Mouse (Mus musculus) left cerebral cortex, postnatal 14 days (tissue): Measurements from ENCODE around the gene Cbln1. TPM values are rescaled to one million over a fixed set of nuclear protein-coding genes. Genes with fewer than 3 reads are reported as not detected.

Experiments used
- DNase-seq, 2 experiments: peaks; one replicate each; pipeline ENCODE4 v3.0.0; 2021 to 2022; ENCODE audit warnings: low spot score in 2 of 2, mixed read lengths in 1 of 2
- intact Hi-C: fragments of 180-260 bp; cut with DNase I; formaldehyde crosslinking; loops from one replicate; pipeline ENCODE4 v1.15.1; 2025
- long read RNA-seq, 2 experiments: library from polyadenylated mRNA; stranded (forward); transcript quantifications; one replicate each; pipeline ENCODE4 v2.0.0; 2021
- total RNA-seq, 2 experiments: library from RNA; stranded (reverse); gene quantifications; 2 replicates each; pipeline ENCODE4 v1.2.3; 2021

Gene Cbln1
- 10 to 100 TPM; 16.5 to 22.8 TPM for total RNA-seq
- long read RNA-seq, experiment 1, transcript Cbln1-201 (3 exons, 2,800 nt), result major isoform, 7 of 10 reads
- long read RNA-seq, experiment 1, partial matches to known transcripts, result 0 of 10 reads
- long read RNA-seq, experiment 1, other reads (novel, unspliced or antisense), result 3 of 10 reads
- long read RNA-seq, experiment 2, partial matches to known transcripts, result 0 of 7 reads
- long read RNA-seq, experiment 2, other reads (novel, unspliced or antisense), result 3 of 7 reads

GRCm38 (mm10) chr8:87472271-87473236, at the start of gene Cbln1:
Gene Cbln1, minus strand, starts transcription at chr8:87472609.
- intact Hi-C loops, result loop anchor here (5.0 kb wide), 1 partner anchor 40 kb away; no protein-coding TSS in a partner anchor
- peak; percentile 81 to 88 for DNase-seq

- no peak for DNase-seq
- intact Hi-C loops, result no loop called here
Observed at GRCm38 (mm10) chr8:87517132-87517531, 44.7 kb upstream of the Cbln1 start.

- no peak for DNase-seq
- intact Hi-C loops, result loop anchor here (5.0 kb wide), 1 partner anchor 41 kb away; the partner anchor contains the start of gene Cbln1
Observed at GRCm38 (mm10) chr8:87513796-87514195, 41.4 kb upstream of the Cbln1 start.

GRCm38 (mm10) chr8:87513350-87513749, 40.9 kb upstream of the Cbln1 start:
- intact Hi-C loops, result loop anchor here (5.0 kb wide), 1 partner anchor 41 kb away; the partner anchor contains the start of gene Cbln1
- DNase-seq, result peak in 1 of 2 experiments; percentile 32

DNA sequence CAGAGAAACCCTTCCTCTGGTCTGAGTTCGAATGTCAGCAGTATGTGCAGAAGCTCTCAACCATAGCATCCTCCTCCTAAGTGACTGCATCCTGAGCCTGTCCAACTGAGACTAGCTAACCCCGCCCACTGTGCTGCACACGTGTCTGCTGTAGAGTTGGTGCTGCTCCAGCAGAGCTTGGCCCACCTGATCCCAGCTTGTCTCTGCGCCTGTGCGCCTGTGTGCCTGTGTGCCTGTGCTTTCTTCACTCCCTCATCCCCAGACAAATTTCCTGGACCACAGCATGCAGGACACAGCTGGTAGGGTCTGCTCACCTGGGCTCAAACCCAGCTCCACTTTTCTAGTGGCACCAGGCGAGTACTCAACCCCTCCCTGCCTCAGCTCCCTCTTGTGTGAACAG, 40.2 kb upstream of the Cbln1 start:
- intact Hi-C loops, result loop anchor here (5.0 kb wide), 1 partner anchor 40 kb away; the partner anchor contains the start of gene Cbln1
- peak; percentile 26 to 50 for DNase-seq

DNA sequence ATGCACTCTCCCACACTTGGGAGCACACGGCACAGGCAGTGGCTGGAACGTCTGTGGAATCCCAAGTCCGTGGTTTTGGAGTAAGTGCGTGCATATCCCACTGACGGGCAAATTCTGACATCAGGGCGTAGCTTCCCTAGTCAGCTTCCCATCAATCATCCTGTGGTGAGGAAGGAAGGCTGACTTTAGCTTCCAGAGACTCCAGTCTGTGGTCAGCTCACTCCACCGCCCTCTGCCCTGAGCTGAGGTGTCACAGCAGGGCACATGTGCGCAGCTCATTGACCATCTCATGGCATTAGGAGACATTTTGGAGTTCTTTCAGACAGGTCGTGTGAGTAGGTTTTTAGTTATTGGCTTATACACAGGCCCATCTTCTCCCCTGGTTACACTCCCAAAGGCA, 34.6 kb upstream of the Cbln1 start:
- DNase-seq, result no peak
- intact Hi-C loops, result no loop called here

GRCm38 (mm10) chr8:87504441-87504840, 32.0 kb upstream of the Cbln1 start:
- intact Hi-C loops, result no loop called here
- no peak for DNase-seq

- DNase-seq, result no peak
- intact Hi-C loops, result no loop called here
Observed at GRCm38 (mm10) chr8:87502684-87503083, 30.3 kb upstream of the Cbln1 start.

- intact Hi-C loops, result no loop called here
- no peak for DNase-seq
Observed at GRCm38 (mm10) chr8:87497641-87498040, 25.2 kb upstream of the Cbln1 start.

GRCm38 (mm10) chr8:87496511-87496910, 24.1 kb upstream of the Cbln1 start:
- intact Hi-C loops, result no loop called here
- DNase-seq, result no peak

DNA sequence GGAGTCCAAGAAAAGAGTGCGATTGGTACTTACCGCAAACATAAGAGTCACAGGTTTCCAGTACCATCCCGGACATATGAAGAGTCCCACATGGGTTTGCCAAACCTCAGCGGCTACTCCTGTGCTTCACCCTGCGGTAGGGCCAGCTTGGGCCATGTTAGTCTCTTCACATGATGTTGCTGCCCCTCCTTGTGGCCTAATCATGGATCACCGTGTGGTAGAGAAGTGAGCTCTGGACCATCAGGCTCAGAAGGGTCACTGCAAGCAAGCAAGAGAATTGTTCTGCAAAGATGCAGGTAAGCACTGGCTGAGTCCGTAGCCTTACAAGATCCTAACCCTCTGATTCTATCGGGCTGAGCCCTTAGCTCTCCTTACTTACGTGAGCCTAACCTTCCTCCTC, 22.5 kb upstream of the Cbln1 start:
- intact Hi-C loops, result no loop called here
- DNase-seq, result no peak

- intact Hi-C loops, result no loop called here
Observed at GRCm38 (mm10) chr8:87489841-87490415, 17.5 kb upstream of the Cbln1 start.

GRCm38 (mm10) chr8:87481396-87481795, 9.0 kb upstream of the Cbln1 start:
- no peak for DNase-seq
- intact Hi-C loops, result no loop called here

More at GRCm38 (mm10) chr8:87489841-87490415, 17.5 kb upstream of the Cbln1 start:
- no peak for DNase-seq

- intact Hi-C loops, result no loop called here
- DNase-seq, result no peak
Observed at GRCm38 (mm10) chr8:87478221-87478620, 5.8 kb upstream of the Cbln1 start.

GRCm38 (mm10) chr8:87477102-87477645, 4.8 kb upstream of the Cbln1 start:
- DNase-seq, result no peak
- intact Hi-C loops, result no loop called here

GRCm38 (mm10) chr8:87475551-87475950, 3.1 kb upstream of the Cbln1 start:
- intact Hi-C loops, result no loop called here
- no peak for DNase-seq

- DNase-seq, result no peak
- intact Hi-C loops, result loop anchor here (5.0 kb wide), 1 partner anchor 38 kb away; no protein-coding TSS in a partner anchor
Observed at GRCm38 (mm10) chr8:87474379-87474778, 2.0 kb upstream of the Cbln1 start.

DNA sequence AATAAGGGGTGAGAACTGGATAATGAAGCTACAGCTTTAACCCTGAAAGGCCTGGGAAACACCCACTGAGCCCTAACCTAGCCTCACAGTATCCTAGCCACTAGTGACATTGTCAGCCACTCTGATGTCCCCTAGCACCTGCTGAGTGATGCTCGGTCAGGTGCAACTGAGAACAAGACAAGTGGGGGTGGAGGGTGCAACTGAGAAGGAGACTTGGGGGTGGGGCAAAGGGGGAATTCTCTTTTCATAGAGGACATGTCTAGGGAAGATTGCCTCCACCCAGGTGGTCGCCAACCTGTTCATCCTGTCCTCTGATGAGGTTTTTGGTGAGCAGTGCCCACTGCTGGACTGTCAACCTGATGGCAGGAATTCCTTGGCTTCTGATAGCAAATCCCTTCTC, 1.5 kb upstream of the Cbln1 start:
- no peak for DNase-seq
- intact Hi-C loops, result loop anchor here (5.0 kb wide), 1 partner anchor 38 kb away; no protein-coding TSS in a partner anchor

DNA sequence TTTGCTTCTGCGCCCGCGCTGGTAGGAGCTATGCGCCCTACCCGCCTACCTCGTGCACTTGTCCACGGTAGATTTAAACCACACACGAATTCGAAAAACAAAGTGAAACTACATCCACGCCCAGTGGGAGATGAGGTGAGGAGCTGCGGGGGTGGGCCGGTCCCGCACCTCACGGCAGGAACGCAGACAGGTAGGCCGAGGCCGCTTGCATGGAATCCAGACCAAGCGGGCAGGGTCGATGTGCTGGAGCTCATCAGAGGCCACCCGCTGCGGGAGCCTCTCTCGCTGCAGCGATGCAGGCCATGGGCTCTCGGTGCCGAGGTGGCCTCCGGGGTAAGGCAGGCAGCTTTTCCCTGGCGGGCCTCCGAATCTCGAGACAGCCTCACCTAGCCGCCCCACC, 905 bp upstream of the Cbln1 start:
- no peak for DNase-seq
- intact Hi-C loops, result loop anchor here (5.0 kb wide), 1 partner anchor 39 kb away; no protein-coding TSS in a partner anchor
